Mouse (Mus musculus) embryonic facial prominence, embryonic 14.5 days (tissue): Measurements from ENCODE around the gene Cnot2. TPM values are rescaled to one million over a fixed set of nuclear protein-coding genes. Genes with fewer than 3 reads are reported as not detected.

Source experiments
- ATAC-seq: fragments of 200-750 bp; cut with Nextera tagmentation; 2 replicates; pipeline ENCODE4 v1.8.0; 2017; ENCODE audit warnings: low read depth, moderate number of reproducible peaks, moderate TSS enrichment
- DNase-seq: peaks from one replicate; pipeline ENCODE4 v3.0.0-alpha.2; 2015; ENCODE audit warnings: low spot score
- H3K27ac ChIP-seq: fragments of 300-500 bp; sonication (generic); replicated peaks from 2 replicates; pipeline ENCODE4 v1.5.1; 2014; ENCODE audit warnings: low read depth, mild to moderate bottlenecking, low read length, moderate library complexity
- H3K27me3 ChIP-seq: fragments of 300-500 bp; sonication (generic); replicated peaks from 2 replicates; pipeline ENCODE4 v1.6.1; 2014; ENCODE audit warnings: low read length; ENCODE audit not compliant: control insufficient read depth, insufficient read depth
- H3K36me3 ChIP-seq: fragments of 300-500 bp; sonication (generic); 2 replicates; pipeline ENCODE4 v1.6.1; 2014; ENCODE audit warnings: low read length, mixed read lengths; ENCODE audit not compliant: control insufficient read depth, insufficient read depth
- H3K4me1 ChIP-seq: fragments of 300-500 bp; sonication (generic); 2 replicates; pipeline ENCODE4 v1.6.1; 2014; ENCODE audit warnings: antibody characterized with exemption, low read length; ENCODE audit not compliant: control insufficient read depth, insufficient read depth
- H3K4me2 ChIP-seq: fragments of 300-500 bp; sonication (generic); 2 replicates; pipeline ENCODE4 v1.6.1; 2014; ENCODE audit warnings: low read depth, mild to moderate bottlenecking, low read length, moderate library complexity, mixed read lengths
- H3K4me3 ChIP-seq: fragments of 300-500 bp; sonication (generic); 2 replicates; pipeline ENCODE4 v1.5.1; 2014; ENCODE audit warnings: low read depth, mild to moderate bottlenecking, low read length
- H3K9ac ChIP-seq: fragments of 300-500 bp; sonication (generic); 2 replicates; pipeline ENCODE4 v1.6.1; 2014; ENCODE audit warnings: low read depth, mild to moderate bottlenecking, low read length, moderate library complexity, mixed read lengths
- H3K9me3 ChIP-seq: fragments of 300-500 bp; sonication (generic); 2 replicates; pipeline ENCODE4 v1.6.1; 2016; ENCODE audit warnings: low read length; ENCODE audit not compliant: control insufficient read depth
- WGBS: fragments of 180-500 bp; shearing (Covaris S2); extraction: QIAGEN DNeasy Blood & Tissue Kit; methylation state at CpG from one replicate; pipeline ENCODE4 v1.1.7; 2014; 5-methylcytosine and 5-hydroxymethylcytosine counted together
- polyA plus RNA-seq: library from polyadenylated mRNA; unstranded; fragments of >200 nt; fragmentation: Nextera tagmentation; extraction: Ambion mirVana; gene quantifications from 2 replicates; pipeline ENCODE4 v1.2.1, GENCODE M21; 2014

Cnot2 gene
- polyA plus RNA-seq, 1 experiment from 2014 or later, result 101 TPM

GRCm38 (mm10) chr10:116547958-116548357 lies 33.4 kb downstream of the Cnot2 start:
- no peak for DNase-seq
- Histone ChIP-seq H3K4me2 (no peak overlapping the region), H3K36me3 (no peaks in the 10 kb centered on the region), H3K4me1 (no peaks in the 10 kb centered on the region), H3K27ac (no peak overlapping the region), H3K9me3 (no peaks in the 10 kb centered on the region), H3K27me3 (no peaks in the 10 kb centered on the region), H3K4me3 (no peak overlapping the region), H3K9ac (no peak overlapping the region)
- no peak for ATAC-seq
- WGBS, result 10% methylated on average over 4 of the region's 4 CpGs

GRCm38 (mm10) chr10:116546177-116546576 lies 35.1 kb downstream of the Cnot2 start:
- no peak for DNase-seq
- H3K4me1 ChIP-seq, result no peaks in the 10 kb centered on the region
- ATAC-seq, result no peak
- no peak overlapping the region for H3K9ac ChIP-seq
- no peaks in the 10 kb centered on the region for H3K9me3 ChIP-seq
- no peak overlapping the region for H3K4me2 ChIP-seq
- WGBS, result 50% methylated on average over 3 of the region's 3 CpGs
- H3K27me3 ChIP-seq, result no peaks in the 10 kb centered on the region
- no peaks in the 10 kb centered on the region for H3K36me3 ChIP-seq
- no peak overlapping the region for H3K27ac ChIP-seq
- no peak overlapping the region for H3K4me3 ChIP-seq

GRCm38 (mm10) chr10:116543061-116543460 lies 38.2 kb downstream of the Cnot2 start:
- 74% methylated on average over 1 of the region's 1 CpGs for WGBS
- no peak for ATAC-seq

GRCm38 (mm10) chr10:116540750-116541149 lies 40.6 kb downstream of the Cnot2 start:
- Histone ChIP-seq H3K27me3 (no peaks in the 10 kb centered on the region), H3K4me1 (peaks cover 5% of the 10 kb centered on the region; the same call in 1 of the 2 replicates), H3K36me3 (peaks cover 2% of the 10 kb centered on the region; the same call in 1 of the 2 replicates), H3K4me2 (no peak overlapping the region), H3K4me3 (no peak overlapping the region), H3K9ac (no peak overlapping the region), H3K9me3 (no peaks in the 10 kb centered on the region), H3K27ac (no peak overlapping the region)
- no peak for DNase-seq
- WGBS, result 82% methylated on average over 5 of the region's 5 CpGs
- no peak for ATAC-seq

More at GRCm38 (mm10) chr10:116543061-116543460, 38.2 kb downstream of the Cnot2 start:
- H3K4me3 ChIP-seq, result no peak overlapping the region
- H3K9ac ChIP-seq, result no peak overlapping the region
- H3K27me3 ChIP-seq, result no peaks in the 10 kb centered on the region
- DNase-seq, result no peak
- H3K9me3 ChIP-seq, result no peaks in the 10 kb centered on the region
- H3K27ac ChIP-seq, result no peak overlapping the region
- no peak overlapping the region for H3K4me2 ChIP-seq
- no peaks in the 10 kb centered on the region for H3K4me1 ChIP-seq
- H3K36me3 ChIP-seq, result no peaks in the 10 kb centered on the region

GRCm38 (mm10) chr10:116537495-116537894 lies 43.8 kb downstream of the Cnot2 start:
- Histone ChIP-seq H3K4me2 (no peak overlapping the region), H3K27me3 (no peaks in the 10 kb centered on the region), H3K4me3 (no peak overlapping the region), H3K36me3 (peaks cover 4% of the 10 kb centered on the region; the same call in 1 of the 2 replicates), H3K9ac (no peak overlapping the region), H3K9me3 (no peaks in the 10 kb centered on the region), H3K27ac (no peak overlapping the region), H3K4me1 (peaks cover 9% of the 10 kb centered on the region)
- WGBS, result 82% methylated on average over 3 of the region's 3 CpGs
- ATAC-seq, result no peak
- DNase-seq, result no peak

- Histone ChIP-seq H3K4me2 (no peak overlapping the region), H3K27ac (peak overlapping the region; percentile 44), H3K9me3 (no peaks in the 10 kb centered on the region), H3K4me1 (peaks cover 16% of the 10 kb centered on the region), H3K36me3 (peaks cover 4% of the 10 kb centered on the region; the same call in 1 of the 2 replicates), H3K27me3 (no peaks in the 10 kb centered on the region), H3K9ac (no peak overlapping the region), H3K4me3 (no peak overlapping the region)
- 18% methylated on average over 3 of the region's 3 CpGs for WGBS
- DNase-seq (peak; percentile 58), ATAC-seq (peak; percentile 33; the same call in 1 of the 2 replicates)
Observed at GRCm38 (mm10) chr10:116534278-116534677, 47.0 kb downstream of the Cnot2 start.

GRCm38 (mm10) chr10:116532561-116532960 lies 48.8 kb downstream of the Cnot2 start:
- no peak overlapping the region for H3K27ac ChIP-seq
- H3K27me3 ChIP-seq, result no peaks in the 10 kb centered on the region
- H3K9ac ChIP-seq, result no peak overlapping the region
- WGBS, result 74% methylated on average over 3 of the region's 3 CpGs
- DNase-seq (no peak), ATAC-seq (no peak)
- no peaks in the 10 kb centered on the region for H3K9me3 ChIP-seq
- no peak overlapping the region for H3K4me2 ChIP-seq
- H3K4me1 ChIP-seq, result peaks cover 16% of the 10 kb centered on the region
- H3K4me3 ChIP-seq, result no peak overlapping the region
- H3K36me3 ChIP-seq, result peaks cover 4% of the 10 kb centered on the region; the same call in 1 of the 2 replicates

- H3K9me3 ChIP-seq, result no peaks in the 10 kb centered on the region
- peaks cover 4% of the 10 kb centered on the region; the same call in 1 of the 2 replicates for H3K36me3 ChIP-seq
- WGBS, result 84% methylated on average over 3 of the region's 3 CpGs
- ATAC-seq (no peak), DNase-seq (no peak)
- peaks cover 11% of the 10 kb centered on the region for H3K4me1 ChIP-seq
- H3K9ac ChIP-seq, result no peak overlapping the region
- H3K4me3 ChIP-seq, result no peak overlapping the region
- no peak overlapping the region for H3K27ac ChIP-seq
- H3K4me2 ChIP-seq, result no peak overlapping the region
- H3K27me3 ChIP-seq, result no peaks in the 10 kb centered on the region
Observed at GRCm38 (mm10) chr10:116531063-116531462, 50.2 kb downstream of the Cnot2 start.

- WGBS, result 85% methylated on average over 1 of the region's 1 CpGs
- peaks cover 2% of the 10 kb centered on the region; the same call in 1 of the 2 replicates for H3K4me1 ChIP-seq
Observed at GRCm38 (mm10) chr10:116519588-116519987, 61.7 kb downstream of the Cnot2 start.

More at GRCm38 (mm10) chr10:116519588-116519987, 61.7 kb downstream of the Cnot2 start:
- ATAC-seq (no peak), DNase-seq (no peak)
- Histone ChIP-seq H3K36me3 (no peaks in the 10 kb centered on the region), H3K9ac (no peak overlapping the region), H3K4me2 (no peak overlapping the region), H3K4me3 (no peak overlapping the region), H3K9me3 (no peaks in the 10 kb centered on the region), H3K27me3 (no peaks in the 10 kb centered on the region), H3K27ac (no peak overlapping the region)
